Mouse (Mus musculus) forebrain, embryonic 15.5 days (tissue): ENCODE measurements around the gene Notch4. TPM values are rescaled to one million over a fixed set of nuclear protein-coding genes. Genes with fewer than 3 reads are reported as not detected.

ENCODE experiments used
- ATAC-seq: fragments of 200-750 bp; cut with Nextera tagmentation; replicated peaks from 2 replicates; pipeline ENCODE4 v1.8.0; 2017; ENCODE audit warnings: mild to moderate bottlenecking, moderate TSS enrichment, moderate library complexity
- H3K27ac ChIP-seq: fragments of 300-500 bp; sonication (generic); replicated peaks from 2 replicates; pipeline ENCODE4 v1.5.1; 2015; ENCODE audit warnings: mild to moderate bottlenecking, inconsistent platforms
- H3K27me3 ChIP-seq: fragments of 300-500 bp; sonication (generic); 2 replicates; pipeline ENCODE4 v1.6.1; 2015; ENCODE audit warnings: inconsistent platforms
- H3K36me3 ChIP-seq: fragments of 300-500 bp; sonication (generic); 2 replicates; pipeline ENCODE4 v1.6.1; 2015; ENCODE audit warnings: mild to moderate bottlenecking, inconsistent platforms
- H3K4me1 ChIP-seq: fragments of 300-500 bp; sonication (generic); 2 replicates; pipeline ENCODE4 v1.6.1; 2015; ENCODE audit warnings: inconsistent platforms
- H3K4me2 ChIP-seq: fragments of 300-500 bp; sonication (generic); replicated peaks from 2 replicates; pipeline ENCODE4 v1.6.1; 2015; ENCODE audit warnings: mild to moderate bottlenecking, inconsistent platforms
- H3K4me3 ChIP-seq: fragments of 300-500 bp; sonication (generic); 2 replicates; pipeline ENCODE4 v1.5.1; 2015; ENCODE audit warnings: mild to moderate bottlenecking, inconsistent platforms
- H3K9ac ChIP-seq: fragments of 300-500 bp; sonication (generic); replicated peaks from 2 replicates; pipeline ENCODE4 v1.6.1; 2015; ENCODE audit warnings: mild to moderate bottlenecking, inconsistent platforms
- H3K9me3 ChIP-seq: fragments of 300-500 bp; sonication (generic); 2 replicates; pipeline ENCODE4 v1.6.1; 2016; ENCODE audit warnings: inconsistent platforms
- WGBS: fragments of 180-500 bp; shearing (Covaris S2); methylation state at CpG from one replicate; pipeline ENCODE4 v1.1.7; 2015; ENCODE audit warnings: mixed read lengths; 5-methylcytosine and 5-hydroxymethylcytosine counted together
- polyA plus RNA-seq: library from polyadenylated mRNA; unstranded; fragments of >200 nt; fragmentation: Nextera tagmentation; extraction: Ambion mirVana; gene quantifications from 2 replicates; pipeline ENCODE4 v1.2.1, GENCODE M21; 2015

Notch4 gene
- polyA plus RNA-seq, 1 experiment from 2014 or later: 5.8 TPM

- Histone ChIP-seq H3K4me2 (peak overlapping the region; percentile 81; the same call in 1 of the 2 replicates), H3K9ac (peak overlapping the region; percentile 83; the same call in 1 of the 2 replicates), H3K4me3 (peak overlapping the region; percentile 93), H3K27me3 (no peaks in the 10 kb centered on the region), H3K36me3 (peaks cover 16% of the 10 kb centered on the region), H3K4me1 (peaks cover 31% of the 10 kb centered on the region), H3K27ac (no peak overlapping the region), H3K9me3 (no peaks in the 10 kb centered on the region)
- ATAC-seq: no peak
- WGBS: 89% methylated on average over 12 of the region's 12 CpGs
Observed at GRCm38 (mm10) chr17:34601796-34602195, 37.7 kb downstream of the Notch4 start.

GRCm38 (mm10) chr17:34603375-34604060 is 39.5 kb downstream of the Notch4 start, which contains the start of gene Rnf5:
Rnf5 (minus strand) TSS chr17:34603690.
- H3K9ac ChIP-seq: peak within 1 kb of the TSS; percentile 99
- H3K27me3 ChIP-seq: no peaks in the 10 kb centered on the region
- H3K4me2 ChIP-seq: peak within 1 kb of the TSS; percentile 87
- under 1% methylated on average over 30 of the region's 30 CpGs for WGBS
- peaks cover 16% of the 10 kb centered on the region for H3K36me3 ChIP-seq
- peak; percentile 96 for ATAC-seq
- no peaks in the 10 kb centered on the region for H3K9me3 ChIP-seq
- H3K27ac ChIP-seq: peak within 1 kb of the TSS; percentile 92
- H3K4me1 ChIP-seq: peaks cover 48% of the 10 kb centered on the region
- peak within 1 kb of the TSS; percentile 93 for H3K4me3 ChIP-seq

- Histone ChIP-seq H3K27me3 (no peaks in the 10 kb centered on the region), H3K4me3 (peak within 1 kb of the TSS; percentile 93), H3K4me2 (peak within 1 kb of the TSS; percentile 87), H3K9me3 (no peaks in the 10 kb centered on the region), H3K27ac (peak within 1 kb of the TSS; percentile 92), H3K4me1 (peaks cover 51% of the 10 kb centered on the region), H3K9ac (peak within 1 kb of the TSS; percentile 99), H3K36me3 (peaks cover 16% of the 10 kb centered on the region)
- WGBS: under 1% methylated on average over 35 of the region's 35 CpGs
- peak; percentile 86 for ATAC-seq
Observed at GRCm38 (mm10) chr17:34604061-34604508, 40.0 kb downstream of the Notch4 start, which contains the start of gene Agpat1. Agpat1 (plus strand) TSS chr17:34604262.

- peaks cover 51% of the 10 kb centered on the region for H3K4me1 ChIP-seq
- peak overlapping the region; percentile 92 for H3K27ac ChIP-seq
- WGBS: 15% methylated on average over 24 of the region's 24 CpGs
- H3K36me3 ChIP-seq: peaks cover 16% of the 10 kb centered on the region
- no peaks in the 10 kb centered on the region for H3K9me3 ChIP-seq
- no peaks in the 10 kb centered on the region for H3K27me3 ChIP-seq
- H3K4me2 ChIP-seq: peak overlapping the region; percentile 87
- peak overlapping the region; percentile 93 for H3K4me3 ChIP-seq
- no peak for ATAC-seq
- peak overlapping the region; percentile 99 for H3K9ac ChIP-seq
Observed at GRCm38 (mm10) chr17:34604511-34605237, 40.6 kb downstream of the Notch4 start.

- no peaks in the 10 kb centered on the region for H3K9me3 ChIP-seq
- H3K4me2 ChIP-seq: peak overlapping the region; percentile 87
- peak overlapping the region; percentile 99 for H3K9ac ChIP-seq
- WGBS: 0% methylated on average over 26 of the region's 30 CpGs
- peak overlapping the region; percentile 93 for H3K4me3 ChIP-seq
- peaks cover 12% of the 10 kb centered on the region; the same call in 1 of the 2 replicates for H3K36me3 ChIP-seq
- H3K27me3 ChIP-seq: no peaks in the 10 kb centered on the region
- peak overlapping the region; percentile 92 for H3K27ac ChIP-seq
- ATAC-seq: peak; percentile 41
- peaks cover 51% of the 10 kb centered on the region for H3K4me1 ChIP-seq
Observed at GRCm38 (mm10) chr17:34605609-34606008, 41.5 kb downstream of the Notch4 start.

- Histone ChIP-seq H3K27me3 (no peaks in the 10 kb centered on the region), H3K9me3 (no peaks in the 10 kb centered on the region), H3K4me3 (peak overlapping the region; percentile 93), H3K9ac (peak overlapping the region; percentile 99), H3K4me1 (peaks cover 51% of the 10 kb centered on the region), H3K27ac (peak overlapping the region; percentile 92), H3K4me2 (peak overlapping the region; percentile 87), H3K36me3 (peaks cover 14% of the 10 kb centered on the region)
- 17% methylated on average over 32 of the region's 32 CpGs for WGBS
- ATAC-seq: no peak
Observed at GRCm38 (mm10) chr17:34606186-34607039, 42.3 kb downstream of the Notch4 start.

- Histone ChIP-seq H3K9me3 (no peaks in the 10 kb centered on the region), H3K36me3 (peaks cover 26% of the 10 kb centered on the region), H3K27ac (no peak overlapping the region), H3K4me1 (peaks cover 40% of the 10 kb centered on the region), H3K27me3 (no peaks in the 10 kb centered on the region), H3K9ac (0 out of 2 replicates have a peak overlapping the region, but pooled peaks have one; percentile 8), H3K4me2 (no peak overlapping the region), H3K4me3 (no peak overlapping the region)
- no peak for ATAC-seq
- 83% methylated on average over 7 of the region's 7 CpGs for WGBS
Observed at GRCm38 (mm10) chr17:34607997-34608396, 43.9 kb downstream of the Notch4 start.

GRCm38 (mm10) chr17:34611050-34611449 is 47.0 kb downstream of the Notch4 start:
- Histone ChIP-seq H3K4me3 (no peak overlapping the region), H3K27ac (no peak overlapping the region), H3K9me3 (no peaks in the 10 kb centered on the region), H3K27me3 (no peaks in the 10 kb centered on the region), H3K4me1 (peaks cover 27% of the 10 kb centered on the region), H3K9ac (no peak overlapping the region), H3K4me2 (no peak overlapping the region), H3K36me3 (peaks cover 45% of the 10 kb centered on the region)
- no peak for ATAC-seq
- WGBS: 91% methylated on average over 8 of the region's 8 CpGs

- 90% methylated on average over 10 of the region's 11 CpGs for WGBS
- Histone ChIP-seq H3K36me3 (peaks cover 55% of the 10 kb centered on the region), H3K27me3 (no peaks in the 10 kb centered on the region), H3K9me3 (no peaks in the 10 kb centered on the region), H3K9ac (no peak overlapping the region), H3K4me3 (no peak overlapping the region), H3K27ac (no peak overlapping the region), H3K4me2 (no peak overlapping the region), H3K4me1 (peaks cover 7% of the 10 kb centered on the region)
- ATAC-seq: no peak
Observed at GRCm38 (mm10) chr17:34613054-34613645, 49.1 kb downstream of the Notch4 start.

GRCm38 (mm10) chr17:34613830-34614229 is 49.8 kb downstream of the Notch4 start:
- H3K4me3 ChIP-seq: no peak overlapping the region
- H3K9ac ChIP-seq: no peak overlapping the region
- 88% methylated on average over 10 of the region's 10 CpGs for WGBS
- H3K4me2 ChIP-seq: no peak overlapping the region
- H3K27ac ChIP-seq: no peak overlapping the region
- 0 out of 2 replicates have a peak, but pooled peaks have one; percentile 1 for ATAC-seq
- H3K9me3 ChIP-seq: no peaks in the 10 kb centered on the region
- H3K36me3 ChIP-seq: peaks cover 55% of the 10 kb centered on the region
- no peaks in the 10 kb centered on the region for H3K27me3 ChIP-seq
- peaks cover under 1% of the 10 kb centered on the region for H3K4me1 ChIP-seq

GRCm38 (mm10) chr17:34615871-34616270 is 51.8 kb downstream of the Notch4 start, which contains the start of gene Egfl8:
Egfl8 (minus strand) TSS chr17:34615971.
- Histone ChIP-seq H3K4me2 (no peak within 1 kb of the TSS), H3K9me3 (no peaks in the 10 kb centered on the region), H3K27me3 (no peaks in the 10 kb centered on the region), H3K27ac (no peak within 1 kb of the TSS), H3K9ac (no peak within 1 kb of the TSS), H3K36me3 (peaks cover 56% of the 10 kb centered on the region), H3K4me3 (no peak within 1 kb of the TSS), H3K4me1 (no peaks in the 10 kb centered on the region)
- ATAC-seq: no peak
- 76% methylated on average over 6 of the region's 6 CpGs for WGBS
